Mouse (Mus musculus) intestine, embryonic 16.5 days (tissue): Measurements from ENCODE around the gene Tnnt2. TPM values are rescaled to one million over a fixed set of nuclear protein-coding genes. Genes with fewer than 3 reads are reported as not detected.

ENCODE experiments used
- ATAC-seq: fragments of 200-750 bp; cut with Nextera tagmentation; 2 replicates; pipeline ENCODE4 v1.8.0; 2017; ENCODE audit warnings: moderate TSS enrichment, moderate library complexity
- H3K27ac ChIP-seq: fragments of 300-500 bp; sonication (generic); 2 replicates; pipeline ENCODE4 v1.5.1; 2014; ENCODE audit warnings: mild to moderate bottlenecking, low read length
- H3K27me3 ChIP-seq: fragments of 300-500 bp; sonication (generic); replicated peaks from 2 replicates; pipeline ENCODE4 v1.6.1; 2014; ENCODE audit warnings: low read length, control low read depth, mixed read lengths; ENCODE audit not compliant: control insufficient read depth, insufficient read depth
- H3K36me3 ChIP-seq: fragments of 300-500 bp; sonication (generic); 2 replicates; pipeline ENCODE4 v1.6.1; 2014; ENCODE audit warnings: low read length, control low read depth; ENCODE audit not compliant: control insufficient read depth, insufficient read depth
- H3K4me1 ChIP-seq: fragments of 300-500 bp; sonication (generic); 2 replicates; pipeline ENCODE4 v1.6.1; 2014; ENCODE audit warnings: low read length, control low read depth, mixed read lengths; ENCODE audit not compliant: control insufficient read depth, insufficient read depth
- H3K4me2 ChIP-seq: fragments of 300-500 bp; sonication (generic); 2 replicates; pipeline ENCODE4 v1.6.1; 2014; ENCODE audit warnings: low read depth, low read length, control low read depth
- H3K4me3 ChIP-seq: fragments of 300-500 bp; sonication (generic); 2 replicates; pipeline ENCODE4 v1.5.1; 2014; ENCODE audit warnings: mild to moderate bottlenecking, low read length
- H3K9ac ChIP-seq: fragments of 300-500 bp; sonication (generic); 2 replicates; pipeline ENCODE4 v1.6.1; 2014; ENCODE audit warnings: low read depth, low read length
- H3K9me3 ChIP-seq: fragments of 300-500 bp; sonication (generic); 2 replicates; pipeline ENCODE4 v1.6.1; 2016; ENCODE audit warnings: low read length, control low read depth; ENCODE audit not compliant: control insufficient read depth
- WGBS: fragments of 180-500 bp; shearing (Covaris S2); extraction: QIAGEN DNeasy Blood & Tissue Kit; methylation state at CpG from one replicate; pipeline ENCODE4 v1.1.7; 2014; 5-methylcytosine and 5-hydroxymethylcytosine counted together
- polyA plus RNA-seq: library from polyadenylated mRNA; unstranded; fragments of >200 nt; fragmentation: Nextera tagmentation; extraction: Ambion mirVana; gene quantifications from 2 replicates; pipeline ENCODE4 v1.2.1, GENCODE M21; 2015

Tnnt2 gene
- polyA plus RNA-seq, 1 experiment from 2014 or later = 26.7 TPM

DNA sequence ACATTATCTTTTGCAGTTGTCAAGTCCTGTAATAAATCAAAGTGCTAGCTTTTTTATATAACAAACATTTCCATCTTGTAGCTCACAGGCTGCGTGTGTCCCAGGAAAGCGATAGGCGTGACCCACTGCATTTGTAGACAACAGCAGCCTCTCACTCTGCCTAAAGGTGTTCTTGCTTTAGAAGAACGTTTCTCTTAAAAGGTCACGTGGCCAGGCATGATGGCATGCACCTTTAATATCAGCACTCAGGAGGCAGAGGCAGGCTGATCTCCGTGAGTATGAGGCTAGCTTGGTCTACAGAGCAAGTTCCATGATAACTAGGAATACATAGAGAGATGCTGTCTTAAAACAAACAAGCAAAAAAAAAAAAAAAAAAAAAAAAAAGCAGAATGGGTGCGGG, 22.4 kb downstream of the Tnnt2 start:
- Histone ChIP-seq H3K27ac (no peak overlapping the region), H3K4me1 (0 out of 2 replicates have a peak, but pooled peaks cover 3% of the 10 kb centered on the region), H3K36me3 (no peaks in the 10 kb centered on the region), H3K4me3 (no peak overlapping the region), H3K9me3 (no peaks in the 10 kb centered on the region), H3K9ac (no peak overlapping the region), H3K27me3 (no peaks in the 10 kb centered on the region), H3K4me2 (no peak overlapping the region)
- no peak for ATAC-seq
- WGBS = 88% methylated on average over 7 of the region's 7 CpGs

GRCm38 (mm10) chr1:135861091-135861490, 24.9 kb downstream of the Tnnt2 start:
- no peak overlapping the region for H3K4me3 ChIP-seq
- ATAC-seq = no peak
- H3K4me1 ChIP-seq = 0 out of 2 replicates have a peak, but pooled peaks cover 3% of the 10 kb centered on the region
- no peaks in the 10 kb centered on the region for H3K9me3 ChIP-seq
- no peaks in the 10 kb centered on the region for H3K36me3 ChIP-seq
- 80% methylated on average over 5 of the region's 5 CpGs for WGBS
- H3K27ac ChIP-seq = no peak overlapping the region
- H3K9ac ChIP-seq = no peak overlapping the region
- H3K4me2 ChIP-seq = no peak overlapping the region
- H3K27me3 ChIP-seq = no peaks in the 10 kb centered on the region

DNA sequence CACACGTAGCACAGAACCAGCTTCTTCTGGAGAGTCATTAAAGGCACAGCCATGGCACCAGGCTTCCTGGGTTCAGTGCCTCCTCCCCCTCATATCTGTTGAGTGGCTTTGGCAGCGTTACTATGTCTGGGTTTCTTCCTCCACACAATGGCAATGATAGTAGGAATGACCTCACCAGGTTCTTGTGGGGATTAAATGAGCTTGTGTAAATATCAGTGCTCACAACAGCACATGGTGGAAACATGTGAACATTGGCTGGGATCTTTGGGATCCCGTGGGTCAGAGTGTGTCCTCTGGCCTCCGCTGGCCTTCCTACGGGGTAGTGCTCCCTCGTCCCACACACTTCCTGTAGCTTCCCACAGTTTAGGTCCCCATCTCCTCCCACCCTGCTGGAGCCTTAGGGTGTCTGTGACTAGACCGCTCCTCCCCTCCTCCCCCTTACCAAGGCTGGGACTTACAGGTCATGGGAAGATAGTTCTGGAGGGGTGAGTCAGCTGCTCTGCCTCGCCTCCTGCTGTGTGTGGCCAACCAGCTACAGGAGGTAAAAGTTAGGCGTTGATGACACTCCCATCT, 25.9 kb downstream of the Tnnt2 start:
- Histone ChIP-seq H3K9me3 (no peaks in the 10 kb centered on the region), H3K9ac (no peak overlapping the region), H3K4me2 (no peak overlapping the region), H3K27me3 (no peaks in the 10 kb centered on the region), H3K36me3 (no peaks in the 10 kb centered on the region), H3K27ac (no peak overlapping the region), H3K4me3 (no peak overlapping the region), H3K4me1 (0 out of 2 replicates have a peak, but pooled peaks cover 3% of the 10 kb centered on the region)
- 60% methylated on average over 9 of the region's 9 CpGs for WGBS
- ATAC-seq = no peak

- Histone ChIP-seq H3K4me2 (no peak overlapping the region), H3K9me3 (no peaks in the 10 kb centered on the region), H3K4me3 (no peak overlapping the region), H3K27ac (no peak overlapping the region), H3K9ac (no peak overlapping the region), H3K4me1 (no peaks in the 10 kb centered on the region), H3K36me3 (no peaks in the 10 kb centered on the region), H3K27me3 (no peaks in the 10 kb centered on the region)
- 75% methylated on average over 5 of the region's 5 CpGs for WGBS
- ATAC-seq = no peak
These were observed 26.4 kb downstream of the Tnnt2 start for GRCm38 (mm10) chr1:135862561-135862960.

- no peaks in the 10 kb centered on the region for H3K4me1 ChIP-seq
- no peak overlapping the region for H3K4me2 ChIP-seq
- no peak overlapping the region for H3K4me3 ChIP-seq
- H3K9ac ChIP-seq = no peak overlapping the region
- H3K36me3 ChIP-seq = no peaks in the 10 kb centered on the region
- 74% methylated on average over 9 of the region's 9 CpGs for WGBS
- H3K9me3 ChIP-seq = no peaks in the 10 kb centered on the region
- H3K27ac ChIP-seq = no peak overlapping the region
- ATAC-seq = no peak
- no peaks in the 10 kb centered on the region for H3K27me3 ChIP-seq
These were observed 27.7 kb downstream of the Tnnt2 start for GRCm38 (mm10) chr1:135863786-135864335.

GRCm38 (mm10) chr1:135864830-135865229, 28.7 kb downstream of the Tnnt2 start:
- 83% methylated on average over 6 of the region's 6 CpGs for WGBS
- no peaks in the 10 kb centered on the region for H3K4me1 ChIP-seq
- H3K27ac ChIP-seq = no peak overlapping the region
- H3K9me3 ChIP-seq = no peaks in the 10 kb centered on the region
- no peak overlapping the region for H3K4me3 ChIP-seq
- H3K4me2 ChIP-seq = no peak overlapping the region
- H3K36me3 ChIP-seq = no peaks in the 10 kb centered on the region
- no peak for ATAC-seq
- no peak overlapping the region for H3K9ac ChIP-seq
- no peaks in the 10 kb centered on the region for H3K27me3 ChIP-seq

DNA sequence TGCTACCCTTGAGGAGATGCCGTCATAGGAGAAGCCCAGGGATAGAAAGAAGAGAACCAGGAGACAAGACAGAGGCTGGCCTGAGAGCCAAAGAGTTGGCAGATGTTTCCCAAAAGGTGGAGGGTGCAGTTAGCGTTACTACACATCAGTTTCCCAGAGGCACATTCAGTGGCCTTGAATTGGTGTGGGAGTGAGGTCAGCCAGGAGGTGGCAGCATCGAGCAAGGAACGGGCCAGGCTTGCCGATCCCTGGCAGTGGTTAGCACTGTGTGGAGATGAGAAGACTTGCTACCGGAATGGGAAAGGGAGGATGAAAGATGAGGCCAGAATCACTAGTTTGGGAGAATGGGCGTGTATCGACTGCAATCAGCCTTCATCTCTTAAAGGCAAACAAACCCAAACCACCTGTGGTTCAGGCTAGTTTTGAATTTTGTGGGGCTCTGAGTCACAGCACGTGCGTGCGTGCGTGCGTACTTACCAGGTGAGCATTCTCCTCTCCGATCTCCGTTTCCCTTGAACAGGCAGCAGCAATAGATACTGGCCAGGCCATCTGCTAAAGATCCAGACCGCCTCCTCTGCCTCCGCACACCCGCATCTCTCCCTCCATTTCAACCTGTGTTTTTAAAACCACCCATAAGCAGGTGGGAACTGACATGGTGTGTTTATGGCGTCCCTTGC, 29.5 kb downstream of the Tnnt2 start:
- Histone ChIP-seq H3K27ac (no peak overlapping the region), H3K4me1 (no peaks in the 10 kb centered on the region), H3K9me3 (no peaks in the 10 kb centered on the region), H3K36me3 (no peaks in the 10 kb centered on the region), H3K27me3 (no peaks in the 10 kb centered on the region), H3K9ac (no peak overlapping the region), H3K4me3 (no peak overlapping the region), H3K4me2 (no peak overlapping the region)
- ATAC-seq = peak; percentile 81
- WGBS = 52% methylated on average over 19 of the region's 19 CpGs

- no peak overlapping the region for H3K4me2 ChIP-seq
- WGBS = 87% methylated on average over 6 of the region's 6 CpGs
- no peak overlapping the region for H3K9ac ChIP-seq
- H3K36me3 ChIP-seq = no peaks in the 10 kb centered on the region
- no peaks in the 10 kb centered on the region for H3K9me3 ChIP-seq
- H3K27ac ChIP-seq = no peak overlapping the region
- H3K4me3 ChIP-seq = no peak overlapping the region
- no peaks in the 10 kb centered on the region for H3K4me1 ChIP-seq
- no peaks in the 10 kb centered on the region for H3K27me3 ChIP-seq
- no peak for ATAC-seq
These were observed 32.4 kb downstream of the Tnnt2 start for GRCm38 (mm10) chr1:135868570-135868969.

- no peak overlapping the region for H3K4me3 ChIP-seq
- H3K27ac ChIP-seq = no peak overlapping the region
- H3K4me2 ChIP-seq = no peak overlapping the region
- no peak overlapping the region for H3K9ac ChIP-seq
- no peaks in the 10 kb centered on the region for H3K36me3 ChIP-seq
- no peaks in the 10 kb centered on the region for H3K9me3 ChIP-seq
- no peak for ATAC-seq
- no peaks in the 10 kb centered on the region; the same call in 1 of the 2 replicates for H3K27me3 ChIP-seq
- H3K4me1 ChIP-seq = 0 out of 2 replicates have a peak, but pooled peaks cover 5% of the 10 kb centered on the region
- 81% methylated on average over 4 of the region's 4 CpGs for WGBS
These were observed 36.8 kb downstream of the Tnnt2 start for GRCm38 (mm10) chr1:135872991-135873390.
